In the genomic region with DNA sequence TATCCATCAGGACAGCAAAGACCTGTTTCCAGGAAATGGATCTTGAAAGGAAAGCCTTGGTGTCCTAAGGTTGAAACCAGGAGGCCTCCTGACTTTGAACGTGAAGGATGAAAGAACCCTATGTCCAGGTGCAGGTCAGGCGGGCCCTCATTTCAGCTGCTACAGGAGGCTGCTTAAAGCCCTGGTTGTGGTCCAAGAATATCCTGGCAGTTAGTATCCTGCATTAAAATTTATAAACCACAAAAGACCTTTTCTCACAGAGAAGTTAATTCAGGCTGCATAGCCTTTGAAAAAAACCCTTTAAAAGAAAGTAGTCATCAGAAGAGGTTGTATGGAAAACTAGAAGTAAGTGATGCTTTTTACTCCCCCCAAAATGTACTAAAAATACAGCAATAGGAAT, we compare ENCODE assay signal across 28 mouse cellular contexts. TPM values are rescaled to one million over a fixed set of nuclear protein-coding genes. Genes with fewer than 3 reads are reported as not detected.
DNase-seq lines count a peak whose midpoint lies in the region; ATAC-seq and TF ChIP-seq lines count a peak whose summit lies in the region.
"Had no signal": no experiment of that assay in that cellular context is flagged by ENCODE, and none has a peak within 500 bp of the region (broad histone marks: within the 10 kb centered on the region; RNA-seq: fewer than 3 reads in every experiment).

No protein-coding gene starts in this region.

- no peak for TF ChIP-seq EP300 in heart, adult 2 months (IDR thresholded peaks at IDR 0.05; ENCODE audit: insufficient read depth, low read depth, low read length)

- intact Hi-C loops in gastrocnemius, adult 2 months (cut with DNase I), result no loop called here
- intact Hi-C loops in heart, adult 2 months (cut with DNase I), result loop anchor here (10.0 kb wide), 1 partner anchor 164 kb away; no protein-coding TSS in a partner anchor

- no peak for TF ChIP-seq CTCF in gastrocnemius, adult 2 months (IDR thresholded peaks at IDR 0.05)
- no peak for TF ChIP-seq CTCF in heart, adult 2 months (IDR thresholded peaks at IDR 0.05)

- H3K9me3 ChIP-seq in limb, embryonic 14.5 days (ENCODE audit: control insufficient read depth, low read length), result no peaks in the 10 kb centered on the region
- no peaks in the 10 kb centered on the region for H3K9me3 ChIP-seq in limb, embryonic 15.5 days
- H3K9me3 ChIP-seq: embryonic facial prominence, embryonic 12.5 days; embryonic facial prominence, embryonic 15.5 days; forebrain, embryonic 10.5 days; forebrain, embryonic 12.5 days had no signal

- H3K4me1 ChIP-seq in heart, adult 2 months (ENCODE audit: control insufficient read depth, insufficient read depth, low read length), result peaks cover 21% of the 10 kb centered on the region
- H3K4me1 ChIP-seq in limb, embryonic 14.5 days (ENCODE audit: control insufficient read depth, insufficient read depth, low read length), result peaks cover 24% of the 10 kb centered on the region
- H3K4me1 ChIP-seq in limb, embryonic 15.5 days, result peaks cover 12% of the 10 kb centered on the region
- H3K4me1 ChIP-seq: embryonic facial prominence, embryonic 12.5 days; embryonic facial prominence, embryonic 15.5 days had no signal

- no peak overlapping the region for H3K4me3 ChIP-seq in gastrocnemius, adult 2 months
- H3K4me3 ChIP-seq in heart, adult 2 months, result no peak overlapping the region
- no peak overlapping the region for H3K4me3 ChIP-seq in limb, embryonic 14.5 days (replicated peaks; ENCODE audit: low read length)
- no peak overlapping the region for H3K4me3 ChIP-seq in limb, embryonic 15.5 days
- H3K4me3 ChIP-seq: embryonic facial prominence, embryonic 12.5 days; embryonic facial prominence, embryonic 15.5 days; erythroblast, embryonic 14.5 days; forebrain, embryonic 10.5 days; forebrain, embryonic 12.5 days had no signal

- no peak for TF ChIP-seq POLR2A in heart, adult 2 months (IDR thresholded peaks at IDR 0.05; ENCODE audit: insufficient read depth, low read depth, low read length)
- no peak for TF ChIP-seq POLR2A in limb, embryonic 14.5 days (IDR thresholded peaks at IDR 0.05; ENCODE audit: borderline replicate concordance, extremely low read depth, insufficient read depth, insufficient read length)

- H3K36me3 ChIP-seq in heart, adult 2 months (ENCODE audit: control insufficient read depth, insufficient read depth, low read length), result peaks cover 39% of the 10 kb centered on the region
- no peaks in the 10 kb centered on the region for H3K36me3 ChIP-seq in limb, embryonic 14.5 days (ENCODE audit: control insufficient read depth, insufficient read depth, low read length)
- H3K36me3 ChIP-seq in limb, embryonic 15.5 days, result no peaks in the 10 kb centered on the region
- H3K36me3 ChIP-seq: embryonic facial prominence, embryonic 12.5 days; embryonic facial prominence, embryonic 15.5 days; forebrain, embryonic 10.5 days; forebrain, embryonic 12.5 days had no signal

- H3K27me3 ChIP-seq in heart, adult 2 months (ENCODE audit: control insufficient read depth, insufficient read depth, low read length), result no peaks in the 10 kb centered on the region
- H3K27me3 ChIP-seq in limb, embryonic 14.5 days (ENCODE audit: control insufficient read depth, insufficient read depth, low read length), result no peaks in the 10 kb centered on the region
- H3K27me3 ChIP-seq in limb, embryonic 15.5 days, result no peaks in the 10 kb centered on the region
- H3K27me3 ChIP-seq: embryonic facial prominence, embryonic 12.5 days; embryonic facial prominence, embryonic 15.5 days; forebrain, embryonic 12.5 days had no signal

- ATAC-seq in limb, embryonic 14.5 days (ENCODE audit: low FRiP score, low read depth), result peak; percentile 30
- ATAC-seq in limb, embryonic 15.5 days (ENCODE audit: insufficient number of reproducible peaks, low FRiP score, low TSS enrichment, low read depth), result peak; percentile 61
- ATAC-seq in cerebellum, adult (ENCODE audit: insufficient number of reproducible peaks, low FRiP score, low TSS enrichment), result no peak
- ATAC-seq: forebrain, embryonic 14.5 days; forebrain, embryonic 16.5 days had no signal

- no peak overlapping the region for H3K4me2 ChIP-seq in limb, embryonic 14.5 days (replicated peaks; ENCODE audit: low read depth, low read length, severe bottlenecking)
- H3K4me2 ChIP-seq in limb, embryonic 15.5 days, result no peak overlapping the region
- H3K4me2 ChIP-seq: embryonic facial prominence, embryonic 12.5 days; embryonic facial prominence, embryonic 15.5 days; forebrain, embryonic 12.5 days had no signal

- DNase-seq in gastrocnemius, adult 2 months, result no peak
- no peak for DNase-seq in gastrocnemius, adult 8-10 months (ENCODE audit: low spot score in 2 of 2)
- no peak for DNase-seq in heart, adult 2 months
- no peak for DNase-seq in heart, adult 8-10 months (ENCODE audit: low spot score)
- DNase-seq in limb, embryonic 14.5 days (ENCODE audit: low spot score), result peak; percentile 70
- DNase-seq: adrenal gland, adult 2 months; adrenal gland, postnatal 10 days; adrenal gland, postnatal 25 days; cerebellum, adult 11-12 months; cerebellum, adult 2 months; cerebellum, adult 9-10 months; cerebellum, postnatal 10 days; cerebellum, postnatal 25 days; embryo, embryonic 11 days had no signal

- 61% methylated on average over 2 of the region's 2 CpGs for WGBS in heart, adult 2 months
- 38% methylated on average over 2 of the region's 2 CpGs for WGBS in limb, embryonic 14.5 days
- 43% methylated on average over 2 of the region's 2 CpGs for WGBS in limb, embryonic 15.5 days

- H3K9ac ChIP-seq in heart, adult 2 months (ENCODE audit: low read depth, low read length), result no peak overlapping the region
- no peak overlapping the region for H3K9ac ChIP-seq in limb, embryonic 14.5 days (ENCODE audit: low read depth, low read length, severe bottlenecking)
- no peak overlapping the region for H3K9ac ChIP-seq in limb, embryonic 15.5 days
- H3K9ac ChIP-seq: embryonic facial prominence, embryonic 12.5 days; embryonic facial prominence, embryonic 15.5 days; forebrain, embryonic 12.5 days had no signal

- peak overlapping the region; percentile 91 for H3K27ac ChIP-seq in gastrocnemius, adult 2 months
- H3K27ac ChIP-seq in heart, adult 2 months, result peak overlapping the region; percentile 13; the same call in 1 of the 2 replicates
- no peak overlapping the region for H3K27ac ChIP-seq in limb, embryonic 14.5 days (replicated peaks; ENCODE audit: low read depth, low read length)
- H3K27ac ChIP-seq in limb, embryonic 15.5 days, result no peak overlapping the region; the same call in 1 of the 2 replicates
- H3K27ac ChIP-seq: embryonic facial prominence, embryonic 12.5 days; forebrain, embryonic 10.5 days; forebrain, embryonic 12.5 days had no signal

- H3K79me2 ChIP-seq in heart, adult 2 months (replicated peaks; ENCODE audit: control insufficient read depth, insufficient read depth, low read length), result peaks cover 3% of the 10 kb centered on the region; the same call in 1 of the 2 replicates

RNA-seq across cellular contexts. Expression of gene Mylk4, which starts 23.0 kb away (rescaled TPM):
- 1,000 to 10,000 TPM in 1 of 2 experiments, 100 to 1,000 TPM in 1; 466 to 1,631 TPM for total RNA-seq in gastrocnemius, adult 2 months (2021)
- 1,000 to 10,000 TPM; 1,586 to 2,341 (median 2,026) TPM for total RNA-seq in gastrocnemius, adult 8-10 months (2022)
- 100 to 1,000 TPM; 262 to 290 TPM for total RNA-seq in heart, adult 2 months (2021)
- polyA plus RNA-seq in heart, adult 2 months (2012; rRNA removed), result 59.5 and 115 TPM in 2 replicates
- total RNA-seq in heart, adult 8-10 months (2022), result 100 to 1,000 TPM; 269 to 374 (median 349) TPM
- 16.6 and 18.6 TPM in 2 replicates for polyA plus RNA-seq in limb, embryonic 14.5 days (2012; rRNA removed)
- polyA plus RNA-seq in limb, embryonic 14.5 days (2014; fragmentation: Nextera tagmentation; extraction: Ambion mirVana), result 8.9 and 11.2 TPM in 2 replicates
- polyA plus RNA-seq in limb, embryonic 15.5 days (2015; fragmentation: Nextera tagmentation; extraction: Ambion mirVana), result 5.5 and 11.9 TPM in 2 replicates
- total RNA-seq: adrenal gland, adult 2 months; common myeloid progenitor, adult 5-6 weeks; ES-E14; MEL had no signal
- polyA plus RNA-seq: adrenal gland, adult 2 months; erythroblast, embryonic 14.5 days; forebrain, embryonic 10.5 days; forebrain, embryonic 14.5 days; forebrain, embryonic 16.5 days had no signal

RNA-seq across cellular contexts. Expression of gene Wrnip1, which starts 41.0 kb away (rescaled TPM):
- 1 to 10 TPM; 5.2 to 8.5 TPM for total RNA-seq in gastrocnemius, adult 2 months (2021)
- 1 to 10 TPM; 4.2 to 7.9 (median 6.0) TPM for total RNA-seq in gastrocnemius, adult 8-10 months (2022)
- total RNA-seq in heart, adult 2 months (2021), result 10 to 100 TPM; 21.3 to 21.7 TPM
- polyA plus RNA-seq in heart, adult 2 months (2012; rRNA removed), result 17.4 and 32.9 TPM in 2 replicates
- total RNA-seq in heart, adult 8-10 months (2022), result 10 to 100 TPM; 17.0 to 24.1 (median 21.1) TPM
- 60.9 and 61.9 TPM in 2 replicates for polyA plus RNA-seq in limb, embryonic 14.5 days (2012; rRNA removed)
- 25.5 and 26.9 TPM in 2 replicates for polyA plus RNA-seq in limb, embryonic 14.5 days (2014; fragmentation: Nextera tagmentation; extraction: Ambion mirVana)
- polyA plus RNA-seq in limb, embryonic 15.5 days (2015; fragmentation: Nextera tagmentation; extraction: Ambion mirVana), result 26.2 and 29.0 TPM in 2 replicates

RNA-seq across cellular contexts. Expression of gene D930007J09Rik, which starts 41.9 kb away (rescaled TPM):
- total RNA-seq in gastrocnemius, adult 2 months (2021), result not detected
- total RNA-seq in gastrocnemius, adult 8-10 months (2022), result not detected
- not detected for total RNA-seq in heart, adult 2 months (2021)
- polyA plus RNA-seq in heart, adult 2 months (2012; rRNA removed), result not detected in 2 replicates
- not detected for total RNA-seq in heart, adult 8-10 months (2022)
- polyA plus RNA-seq in limb, embryonic 14.5 days (2012; rRNA removed), result 1.5 and 3.1 TPM in 2 replicates
- not detected in 2 replicates for polyA plus RNA-seq in limb, embryonic 14.5 days (2014; fragmentation: Nextera tagmentation; extraction: Ambion mirVana)
- not detected in 2 replicates for polyA plus RNA-seq in limb, embryonic 15.5 days (2015; fragmentation: Nextera tagmentation; extraction: Ambion mirVana)
- total RNA-seq: adrenal gland, adult 2 months; adrenal gland, postnatal 10 days; adrenal gland, postnatal 25 days; adrenal gland, postnatal 4 days; common myeloid progenitor, adult 5-6 weeks had no signal
- polyA plus RNA-seq: C2C12; embryonic facial prominence, embryonic 12.5 days; embryonic facial prominence, embryonic 15.5 days; erythroblast, embryonic 14.5 days; forebrain, embryonic 10.5 days; forebrain, embryonic 12.5 days; forebrain, embryonic 14.5 days; forebrain, embryonic 16.5 days had no signal

Comparison
In these comparisons a context has a peak if more than half of its experiments do, and no peak if none do; other contexts are left out.
1. H3K27ac ChIP-seq: peak in gastrocnemius, adult 2 months (single experiment) and heart, adult 2 months (single experiment); none in limb, embryonic 14.5 days (single experiment) and limb, embryonic 15.5 days (single experiment).